Mouse (Mus musculus) lung, postnatal 0 days (tissue): ENCODE data around the gene Usp29.

Experiments used
- CTCF ChIP-seq: IDR thresholded peaks from 2 replicates; pipeline ENCODE4 v1.5.1; 2016; ENCODE audit warnings: antibody characterized with exemption, mild to moderate bottlenecking
- EP300 ChIP-seq: IDR thresholded peaks from 2 replicates; pipeline ENCODE4 v1.6.1; 2016; ENCODE audit warnings: antibody characterized with exemption, mild to moderate bottlenecking, control low read depth

GRCm38 (mm10) chr7:6801642-6802041, 71.3 kb downstream of the Usp29 start:
- TF ChIP-seq CTCF (no peak), EP300 (no peak)
